Mouse (Mus musculus) hindbrain, embryonic 15.5 days (tissue): ENCODE data around the gene Rab26. TPM values are rescaled to one million over a fixed set of nuclear protein-coding genes. Genes with fewer than 3 reads are reported as not detected.

ENCODE experiments used
- ATAC-seq: fragments of 200-750 bp; cut with Nextera tagmentation; 2 replicates; pipeline ENCODE4 v1.8.0; 2017; ENCODE audit warnings: low read depth, moderate number of reproducible peaks, moderate TSS enrichment; ENCODE audit not compliant: low FRiP score
- H3K27ac ChIP-seq: fragments of 300-500 bp; sonication (generic); replicated peaks from 2 replicates; pipeline ENCODE4 v1.5.1; 2015; ENCODE audit warnings: mild to moderate bottlenecking, inconsistent platforms
- H3K27me3 ChIP-seq: fragments of 300-500 bp; sonication (generic); 2 replicates; pipeline ENCODE4 v1.6.1; 2015; ENCODE audit warnings: control low read depth, inconsistent platforms
- H3K36me3 ChIP-seq: fragments of 300-500 bp; sonication (generic); 2 replicates; pipeline ENCODE4 v1.6.1; 2015; ENCODE audit warnings: control low read depth, inconsistent platforms
- H3K4me1 ChIP-seq: fragments of 300-500 bp; sonication (generic); replicated peaks from 2 replicates; pipeline ENCODE4 v1.6.1; 2015; ENCODE audit warnings: control low read depth, inconsistent platforms
- H3K4me2 ChIP-seq: fragments of 300-500 bp; sonication (generic); 2 replicates; pipeline ENCODE4 v1.6.1; 2015; ENCODE audit warnings: moderate library complexity, mild to moderate bottlenecking, inconsistent platforms
- H3K4me3 ChIP-seq: fragments of 300-500 bp; sonication (generic); 2 replicates; pipeline ENCODE4 v1.5.1; 2015; ENCODE audit warnings: mild to moderate bottlenecking, inconsistent platforms
- H3K9ac ChIP-seq: fragments of 300-500 bp; sonication (generic); 2 replicates; pipeline ENCODE4 v1.6.1; 2015; ENCODE audit warnings: inconsistent platforms
- H3K9me3 ChIP-seq: fragments of 300-500 bp; sonication (generic); 2 replicates; pipeline ENCODE4 v1.6.1; 2016; ENCODE audit warnings: control low read depth, inconsistent platforms
- WGBS: fragments of 180-500 bp; shearing (Covaris S2); methylation state at CpG from one replicate; pipeline ENCODE4 v1.1.7; 2015; 5-methylcytosine and 5-hydroxymethylcytosine counted together
- polyA plus RNA-seq: library from polyadenylated mRNA; unstranded; fragments of >200 nt; fragmentation: Nextera tagmentation; extraction: Ambion mirVana; gene quantifications from 2 replicates; pipeline ENCODE4 v1.2.1, GENCODE M21; 2015

Rab26 gene
- polyA plus RNA-seq, 1 experiment from 2014 or later = 8.2 TPM

DNA sequence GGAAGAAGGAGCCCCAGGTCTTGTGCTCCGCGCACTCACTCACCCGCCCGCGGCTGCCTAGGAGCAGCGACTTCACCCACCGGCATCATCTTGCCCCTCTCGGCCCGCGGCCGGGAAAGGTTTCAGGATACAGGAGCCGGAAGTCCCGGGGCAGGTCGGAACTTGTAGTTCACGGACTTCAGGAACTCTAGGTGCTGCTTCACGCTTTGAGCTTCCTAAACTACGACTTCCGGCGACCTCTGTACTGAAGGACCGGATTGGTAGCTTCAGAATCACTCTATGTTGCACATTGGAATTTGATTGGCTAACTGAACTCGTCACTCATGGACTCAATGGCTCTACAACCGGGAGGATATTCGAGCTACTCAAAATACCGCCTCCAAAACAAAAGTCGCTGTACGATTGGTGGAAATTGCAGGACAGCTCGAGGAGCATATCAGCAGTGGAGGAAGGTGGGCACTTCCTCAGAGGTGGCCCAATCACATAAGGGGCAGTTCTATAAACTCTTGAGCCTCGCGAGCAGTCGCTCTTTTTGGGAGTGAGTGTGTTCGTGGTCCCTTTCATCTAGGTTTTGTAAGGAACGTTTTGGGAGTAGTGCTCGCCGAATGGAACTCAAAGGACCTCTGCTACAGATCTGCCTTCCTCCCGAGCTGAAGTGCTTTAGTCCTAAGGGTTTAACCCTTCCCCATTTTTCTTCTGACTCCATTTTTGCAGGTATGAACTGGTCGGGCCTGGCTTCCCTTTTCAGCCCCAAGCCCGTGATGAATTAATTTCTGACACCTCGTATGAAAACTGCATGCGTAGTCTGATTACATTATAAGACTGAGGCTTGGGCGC, 6.1 kb downstream of the Rab26 start, which contains the start of gene Traf7:
Gene Traf7, minus strand, starts transcription at position 216 of the 837 bp plus-strand sequence.
- H3K4me1 ChIP-seq = peaks cover 65% of the 10 kb centered on the region
- peak; percentile 98 for ATAC-seq
- H3K36me3 ChIP-seq = no peaks in the 10 kb centered on the region
- H3K4me3 ChIP-seq = peak within 1 kb of the TSS; percentile 76
- no peaks in the 10 kb centered on the region for H3K27me3 ChIP-seq
- peak within 1 kb of the TSS; percentile 82 for H3K4me2 ChIP-seq
- H3K27ac ChIP-seq = peak within 1 kb of the TSS; percentile 87
- WGBS = under 1% methylated on average over 40 of the region's 40 CpGs
- peak within 1 kb of the TSS; percentile 90 for H3K9ac ChIP-seq
- H3K9me3 ChIP-seq = no peaks in the 10 kb centered on the region

DNA sequence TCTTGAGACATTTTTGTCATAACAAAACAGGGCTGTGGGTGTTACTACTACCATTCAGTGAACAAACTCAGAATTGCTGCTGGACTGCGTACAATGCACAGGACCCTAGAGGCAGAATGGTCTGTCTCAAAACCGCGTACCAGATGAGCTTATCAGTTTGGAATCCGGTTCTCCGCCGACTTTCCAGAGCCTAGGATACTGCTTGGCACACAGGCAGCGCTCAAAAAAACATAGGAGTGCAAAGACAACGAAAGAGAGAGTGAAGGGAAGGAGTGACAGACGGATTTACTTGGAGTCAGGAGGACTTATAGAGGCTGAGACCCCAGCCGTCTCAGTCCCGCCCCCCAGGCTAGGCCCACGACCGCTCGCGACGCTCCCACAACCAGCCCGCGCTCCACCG, 6.7 kb downstream of the Rab26 start:
- no peaks in the 10 kb centered on the region for H3K9me3 ChIP-seq
- no peak for ATAC-seq
- peaks cover 58% of the 10 kb centered on the region for H3K4me1 ChIP-seq
- no peaks in the 10 kb centered on the region for H3K36me3 ChIP-seq
- H3K9ac ChIP-seq = peak overlapping the region; percentile 90
- 0% methylated on average over 14 of the region's 19 CpGs for WGBS
- peak overlapping the region; percentile 76 for H3K4me3 ChIP-seq
- H3K27ac ChIP-seq = peak overlapping the region; percentile 85
- no peaks in the 10 kb centered on the region for H3K27me3 ChIP-seq
- peak overlapping the region; percentile 60 for H3K4me2 ChIP-seq

DNA sequence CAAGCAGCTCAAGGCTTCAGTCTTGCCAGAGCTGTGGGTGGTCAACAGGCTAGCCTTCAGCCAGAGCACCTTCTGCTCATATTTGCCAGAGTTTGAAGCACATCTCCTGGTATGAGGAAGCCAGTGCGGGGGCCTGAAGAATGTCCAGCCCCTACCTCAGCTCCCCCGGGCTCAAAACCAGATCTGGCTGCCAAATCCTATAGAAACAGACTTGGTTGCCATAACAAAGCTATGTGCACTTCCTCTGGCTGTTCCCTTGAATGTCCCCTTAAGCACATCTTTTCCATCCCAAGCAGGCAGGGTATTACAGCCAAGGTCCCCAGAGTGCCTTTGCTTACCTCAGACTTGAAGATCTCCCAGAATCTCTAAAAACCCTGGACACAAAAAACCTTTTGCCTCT, 9.3 kb downstream of the Rab26 start:
- Histone ChIP-seq H3K27me3 (no peaks in the 10 kb centered on the region), H3K9ac (no peak overlapping the region), H3K36me3 (no peaks in the 10 kb centered on the region), H3K4me1 (peaks cover 33% of the 10 kb centered on the region), H3K4me3 (no peak overlapping the region), H3K9me3 (no peaks in the 10 kb centered on the region), H3K4me2 (no peak overlapping the region), H3K27ac (no peak overlapping the region)
- ATAC-seq = no peak
- WGBS = 85% methylated on average over 2 of the region's 2 CpGs

DNA sequence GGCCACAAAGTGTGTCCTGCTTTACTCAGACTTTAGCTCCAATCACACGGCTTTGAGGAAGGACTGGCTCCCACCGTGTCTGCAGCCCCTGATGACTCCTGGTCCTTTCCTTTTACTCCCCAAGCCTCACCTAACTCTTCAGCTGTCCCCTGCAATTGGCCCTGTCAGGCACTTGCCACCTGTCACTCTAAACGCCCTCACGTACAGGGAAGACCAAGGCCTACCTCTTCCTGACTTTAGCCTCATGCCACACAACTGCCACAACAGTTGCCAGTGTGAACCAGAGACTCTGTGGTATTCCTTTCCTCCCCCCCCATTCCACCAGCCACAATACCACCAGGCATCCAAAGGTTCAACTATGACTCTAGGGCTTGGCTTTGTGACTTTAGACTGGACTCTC, 13.6 kb downstream of the Rab26 start:
- WGBS = 97% methylated on average over 4 of the region's 4 CpGs
- Histone ChIP-seq H3K36me3 (peaks cover 23% of the 10 kb centered on the region), H3K4me2 (no peak overlapping the region), H3K4me1 (peaks cover 7% of the 10 kb centered on the region), H3K4me3 (no peak overlapping the region), H3K27ac (no peak overlapping the region), H3K9me3 (no peaks in the 10 kb centered on the region), H3K9ac (no peak overlapping the region), H3K27me3 (no peaks in the 10 kb centered on the region)
- no peak for ATAC-seq

DNA sequence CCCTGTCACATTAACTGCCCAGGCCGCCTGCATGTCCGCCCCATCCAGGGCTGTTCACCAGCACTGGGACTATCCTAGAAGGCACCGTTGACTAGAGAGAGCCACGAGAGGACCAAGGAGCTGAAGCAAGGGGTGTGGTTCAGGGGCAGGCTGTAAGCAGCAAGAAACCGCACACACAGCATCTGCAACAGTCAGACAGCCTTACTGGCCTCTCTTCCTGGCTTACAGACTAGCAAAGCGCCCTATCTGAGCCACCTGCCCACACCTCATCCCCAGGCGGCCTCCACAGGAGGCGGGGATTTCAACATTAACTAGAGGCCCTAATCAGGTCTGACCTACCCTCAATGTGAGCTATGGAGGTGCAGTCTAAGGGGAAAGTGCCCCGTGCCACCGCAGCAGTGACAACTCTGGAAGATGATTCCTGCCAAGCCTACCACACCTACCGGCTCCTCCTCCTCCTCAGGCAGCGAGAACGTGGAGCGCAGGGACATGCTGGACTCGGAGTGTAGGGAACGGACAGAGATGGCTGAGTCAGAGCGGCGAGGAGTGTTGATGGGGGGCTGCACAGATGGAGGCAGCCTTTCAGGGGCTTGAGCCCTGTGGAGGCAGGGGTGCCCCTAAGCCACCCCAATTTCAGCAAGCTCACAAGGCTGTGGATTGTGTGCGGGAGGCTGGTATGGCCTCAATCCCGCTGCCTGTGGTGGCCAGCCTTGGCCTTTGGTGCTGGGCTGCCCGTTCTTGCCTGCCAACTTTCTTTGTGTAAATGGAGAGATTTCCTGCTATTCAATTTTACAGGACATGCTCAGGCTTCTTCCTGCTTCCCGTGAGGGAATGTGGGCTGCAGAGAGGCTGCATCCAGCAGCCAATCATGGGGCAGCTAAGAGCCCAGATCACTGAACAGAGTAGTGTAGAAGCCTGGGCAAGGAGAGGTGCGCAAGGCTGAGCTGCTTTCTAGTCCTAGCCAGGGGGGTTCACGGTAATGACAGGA, 19.4 kb downstream of the Rab26 start:
- Histone ChIP-seq H3K4me1 (no peaks in the 10 kb centered on the region), H3K36me3 (peaks cover 62% of the 10 kb centered on the region), H3K27ac (0 out of 2 replicates have a peak overlapping the region, but pooled peaks have one; percentile 25)

DNA sequence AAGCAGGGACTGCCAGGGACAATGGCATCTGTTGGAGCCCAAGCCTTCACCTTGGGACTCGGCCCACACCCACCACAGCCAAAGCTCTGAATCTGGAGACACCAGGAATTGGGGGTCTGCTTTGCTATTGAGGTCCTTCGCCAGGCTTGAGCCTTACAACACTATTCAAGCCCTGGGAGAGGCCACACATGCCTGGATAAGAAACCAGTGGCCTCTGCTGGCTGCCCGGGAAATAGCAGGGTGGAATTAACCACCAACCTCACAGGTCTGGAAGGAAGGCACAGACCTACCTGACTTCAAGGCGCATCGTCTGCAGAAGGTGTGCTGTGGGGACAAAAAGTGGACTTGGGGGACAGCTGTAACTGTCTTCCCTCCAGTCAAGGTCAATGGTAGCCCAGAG, 20.4 kb downstream of the Rab26 start:
- H3K9me3 ChIP-seq = no peaks in the 10 kb centered on the region
- no peaks in the 10 kb centered on the region for H3K4me1 ChIP-seq
- no peaks in the 10 kb centered on the region for H3K27me3 ChIP-seq
- H3K4me3 ChIP-seq = no peak overlapping the region
- H3K27ac ChIP-seq = no peak overlapping the region
- peak; percentile 62; the same call in 1 of the 2 replicates for ATAC-seq
- 0 out of 2 replicates have a peak overlapping the region, but pooled peaks have one; percentile 11 for H3K4me2 ChIP-seq
- H3K9ac ChIP-seq = no peak overlapping the region
- peaks cover 66% of the 10 kb centered on the region for H3K36me3 ChIP-seq
- WGBS = 48% methylated on average over 5 of the region's 5 CpGs

More for the DNA sequence above, 19.4 kb downstream of the Rab26 start:
- H3K27me3 ChIP-seq = no peaks in the 10 kb centered on the region
- no peak overlapping the region for H3K9ac ChIP-seq
- H3K4me2 ChIP-seq = 0 out of 2 replicates have a peak overlapping the region, but pooled peaks have one; percentile 11
- H3K9me3 ChIP-seq = no peaks in the 10 kb centered on the region
- no peak for ATAC-seq
- WGBS = 89% methylated on average over 24 of the region's 24 CpGs
- H3K4me3 ChIP-seq = no peak overlapping the region

DNA sequence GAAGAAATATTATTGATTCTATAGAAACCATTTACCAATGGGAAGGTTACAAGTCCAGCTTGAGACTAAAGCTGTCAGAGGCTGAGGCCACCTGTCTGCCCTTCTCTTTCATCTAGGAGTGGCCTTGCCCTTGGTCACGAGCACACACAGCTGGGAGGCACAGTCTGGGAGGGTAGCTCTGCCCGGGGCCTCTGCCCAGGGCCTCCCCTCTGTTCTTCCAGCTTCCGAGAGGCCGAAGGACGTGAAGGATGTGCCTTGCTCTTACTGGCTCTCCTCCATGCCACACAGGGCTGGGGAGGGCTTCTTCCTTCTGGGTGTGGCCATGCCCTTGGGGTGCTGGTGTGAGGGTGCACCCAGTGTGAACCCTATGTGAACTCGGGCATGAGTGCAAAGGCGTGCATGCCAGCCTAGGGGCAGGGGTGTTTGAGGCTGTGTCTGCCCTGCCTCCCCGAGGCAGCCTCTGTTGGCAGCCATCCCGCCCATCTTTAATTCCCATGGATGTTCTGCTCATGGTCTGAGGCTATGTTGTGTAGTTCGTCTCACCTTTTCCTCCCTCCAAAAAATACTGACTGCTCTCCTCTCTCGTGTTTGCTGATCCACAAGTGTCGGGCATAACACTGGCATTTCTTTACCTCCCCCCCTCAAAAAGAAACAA, 26.1 kb downstream of the Rab26 start:
- Histone ChIP-seq H3K27me3 (no peaks in the 10 kb centered on the region), H3K4me3 (no peak overlapping the region), H3K4me1 (peaks cover 6% of the 10 kb centered on the region; the same call in 1 of the 2 replicates), H3K9me3 (no peaks in the 10 kb centered on the region), H3K9ac (no peak overlapping the region), H3K27ac (no peak overlapping the region), H3K4me2 (no peak overlapping the region), H3K36me3 (peaks cover 75% of the 10 kb centered on the region)
- 80% methylated on average over 12 of the region's 12 CpGs for WGBS
- no peak for ATAC-seq

DNA sequence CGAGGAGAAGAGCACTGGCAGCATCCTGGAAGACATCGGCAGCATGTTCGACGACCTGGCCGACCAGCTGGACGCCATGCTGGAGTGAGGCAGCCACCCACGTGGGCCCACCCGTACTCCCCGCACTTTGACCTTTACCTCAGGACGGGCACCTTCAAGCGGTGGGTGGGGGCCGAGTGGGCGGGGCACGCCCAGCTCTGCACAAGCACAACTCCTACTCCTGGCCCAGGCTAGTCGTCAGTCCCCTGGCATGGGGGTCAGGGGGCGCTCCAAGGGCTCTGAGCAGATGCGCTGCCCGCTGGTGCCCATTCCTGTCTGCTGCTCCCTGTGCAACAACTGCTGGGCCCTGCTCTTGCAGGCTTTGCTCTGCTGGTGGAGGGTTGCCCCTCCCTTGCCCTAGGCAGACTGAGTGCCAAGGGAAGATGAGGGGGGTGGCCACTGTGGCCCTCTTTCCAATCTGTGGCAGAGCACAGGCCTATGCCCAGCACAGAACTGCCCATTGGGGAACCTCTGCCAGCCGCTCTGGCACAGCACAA, 26.8 kb downstream of the Rab26 start:
- H3K9me3 ChIP-seq = no peaks in the 10 kb centered on the region

DNA sequence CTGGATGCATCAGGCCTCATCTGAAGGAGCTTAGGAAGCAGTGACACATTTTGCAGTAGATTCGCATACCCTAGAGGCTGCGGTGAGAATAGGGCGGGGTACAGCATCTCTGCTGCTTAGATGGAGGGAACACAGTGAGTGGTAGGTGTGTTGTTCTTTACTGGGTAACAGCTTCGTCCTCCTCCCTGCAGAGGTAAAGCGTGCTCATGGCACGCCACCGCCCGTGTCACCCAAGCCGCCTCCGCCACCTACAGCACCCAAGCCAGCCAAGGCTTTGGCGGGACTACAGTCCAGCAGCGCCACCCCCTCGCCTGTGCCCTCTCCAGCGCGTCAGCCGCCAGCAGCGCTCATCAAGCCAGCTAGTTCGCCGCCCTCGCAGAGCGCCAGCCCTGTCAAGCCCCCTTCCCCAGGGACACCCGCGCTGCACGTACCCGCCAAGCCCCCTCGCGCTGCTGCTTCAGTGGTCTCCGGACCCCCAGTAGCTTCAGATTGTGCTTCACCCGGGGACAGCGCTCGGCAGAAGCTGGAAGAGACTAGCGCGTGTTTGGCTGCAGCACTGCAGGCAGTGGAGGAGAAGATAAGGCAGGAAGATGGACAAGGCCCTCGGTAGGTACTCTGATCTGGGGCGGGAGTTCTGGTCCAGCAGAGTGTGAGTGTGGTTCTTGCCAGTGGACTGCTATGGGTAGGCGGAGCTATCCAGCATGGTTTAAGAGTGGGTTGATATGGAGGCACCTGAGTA, 27.5 kb downstream of the Rab26 start:
- ATAC-seq = 0 out of 2 replicates have a peak, but pooled peaks have one; percentile 5
- H3K4me2 ChIP-seq = no peak overlapping the region
- H3K27me3 ChIP-seq = no peaks in the 10 kb centered on the region
- no peak overlapping the region for H3K9ac ChIP-seq
- no peak overlapping the region; the same call in 1 of the 2 replicates for H3K27ac ChIP-seq
- peaks cover 80% of the 10 kb centered on the region for H3K36me3 ChIP-seq
- no peaks in the 10 kb centered on the region for H3K9me3 ChIP-seq
- peaks cover 6% of the 10 kb centered on the region; the same call in 1 of the 2 replicates for H3K4me1 ChIP-seq
- no peak overlapping the region for H3K4me3 ChIP-seq
- WGBS = 26% methylated on average over 36 of the region's 36 CpGs

More for the DNA sequence above, 26.8 kb downstream of the Rab26 start:
- Histone ChIP-seq H3K36me3 (peaks cover 78% of the 10 kb centered on the region), H3K27me3 (no peaks in the 10 kb centered on the region), H3K9ac (no peak overlapping the region), H3K4me2 (no peak overlapping the region), H3K4me1 (peaks cover 6% of the 10 kb centered on the region; the same call in 1 of the 2 replicates), H3K27ac (no peak overlapping the region), H3K4me3 (no peak overlapping the region)
- WGBS = 45% methylated on average over 19 of the region's 19 CpGs
- ATAC-seq = no peak

DNA sequence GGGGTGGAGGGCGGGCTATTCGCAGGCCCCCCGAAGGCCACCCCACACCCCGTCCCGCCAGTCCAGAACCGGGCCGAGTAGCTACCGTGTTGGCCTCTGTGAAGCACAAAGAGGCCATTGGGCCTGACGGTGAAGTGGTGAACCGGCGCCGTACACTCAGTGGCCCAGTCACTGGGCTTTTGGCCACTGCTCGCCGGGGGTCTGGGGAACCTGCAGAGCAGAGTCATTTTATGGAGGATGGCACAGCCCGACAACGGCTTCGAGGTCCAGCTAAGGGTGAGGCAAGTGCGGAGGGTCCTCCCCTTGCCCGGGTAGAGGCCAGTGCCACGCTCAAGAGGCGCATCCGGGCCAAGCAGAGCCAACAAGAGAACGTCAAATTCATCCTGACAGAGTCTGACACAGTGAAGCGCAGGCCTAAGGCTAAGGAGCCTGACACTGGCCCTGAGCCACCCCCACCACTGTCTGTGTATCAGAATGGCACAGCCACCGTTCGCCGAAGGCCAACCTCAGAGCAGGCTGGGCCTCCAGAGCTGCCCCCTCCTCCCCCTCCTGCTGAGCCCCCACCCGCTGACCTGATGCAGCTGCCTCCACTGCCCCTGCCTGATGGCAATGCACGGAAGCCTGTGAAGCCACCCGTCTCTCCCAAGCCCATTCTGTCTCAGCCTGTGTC, 28.6 kb downstream of the Rab26 start:
- peaks cover 76% of the 10 kb centered on the region for H3K36me3 ChIP-seq
- WGBS = 91% methylated on average over 30 of the region's 30 CpGs
- no peak overlapping the region for H3K9ac ChIP-seq
- no peak overlapping the region for H3K27ac ChIP-seq
- no peaks in the 10 kb centered on the region for H3K27me3 ChIP-seq
- no peak overlapping the region for H3K4me3 ChIP-seq
- no peak for ATAC-seq
- H3K9me3 ChIP-seq = no peaks in the 10 kb centered on the region
- peaks cover 6% of the 10 kb centered on the region; the same call in 1 of the 2 replicates for H3K4me1 ChIP-seq
- no peak overlapping the region for H3K4me2 ChIP-seq
